Mouse (Mus musculus): Measurements from ENCODE around the gene Il1r1.
"Not testable (repeated sequence)": the region's sequence is repeated elsewhere in the genome, so short reads cannot be mapped to it uniquely, and the experiment has no call there.

Gene Il1r1

DNA sequence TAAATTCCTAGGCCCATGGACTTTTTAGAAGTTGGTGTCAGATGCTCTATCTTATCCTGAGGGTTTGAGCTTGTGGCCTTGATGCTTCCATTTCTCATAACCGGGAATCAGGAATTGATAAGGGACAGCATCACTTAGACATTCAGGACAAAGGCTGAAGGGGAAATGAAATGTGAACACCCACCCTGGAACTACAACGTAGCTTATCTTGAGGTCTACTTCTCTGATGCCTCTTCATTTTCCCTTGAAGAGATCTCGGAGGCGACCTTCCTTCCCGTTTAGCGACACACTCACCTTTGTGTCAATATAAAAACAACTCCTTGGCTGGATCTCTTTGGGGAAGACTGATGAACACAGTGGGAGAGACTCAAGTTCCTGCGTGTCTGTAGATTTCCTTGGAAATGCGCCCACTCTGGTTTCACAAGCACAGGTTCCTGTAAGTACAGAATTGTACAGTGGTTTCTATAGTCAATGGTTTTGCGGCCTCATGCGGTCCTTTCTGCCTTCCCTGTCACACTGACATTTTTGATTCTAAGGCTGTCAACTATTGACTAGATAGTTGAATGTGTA, 46.7 kb downstream of the Il1r1 start:
- DNase-seq (ENCODE audit: low spot score), result no peak

- DNase-seq (ENCODE audit: low spot score), result no peak
Observed at GRCm38 (mm10) chr1:40272204-40272603, 47.3 kb downstream of the Il1r1 start.

DNA sequence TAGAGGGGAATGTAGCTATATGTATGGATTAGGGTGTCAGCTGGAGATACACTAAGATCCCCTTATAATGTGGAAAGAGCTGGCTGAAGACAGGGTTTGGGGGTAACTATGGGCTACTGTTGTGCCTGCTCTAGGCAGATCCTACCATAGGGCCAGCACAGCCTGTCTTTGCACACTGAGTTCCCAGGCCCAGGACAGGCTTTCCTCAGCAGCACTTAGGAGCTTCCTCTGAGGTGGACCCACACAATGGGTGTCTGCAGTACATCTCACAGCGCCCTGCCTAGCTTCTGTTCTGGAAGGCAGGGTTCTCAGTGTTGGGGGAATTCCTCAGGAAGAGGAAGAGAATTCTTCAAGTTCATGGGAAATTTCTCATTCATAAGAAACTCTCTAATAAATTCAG, 48.6 kb downstream of the Il1r1 start:
- DNase-seq (ENCODE audit: low spot score), result no peak

GRCm38 (mm10) chr1:40275285-40276013, 50.6 kb downstream of the Il1r1 start:
- DNase-seq (ENCODE audit: low spot score), result no peak

DNA sequence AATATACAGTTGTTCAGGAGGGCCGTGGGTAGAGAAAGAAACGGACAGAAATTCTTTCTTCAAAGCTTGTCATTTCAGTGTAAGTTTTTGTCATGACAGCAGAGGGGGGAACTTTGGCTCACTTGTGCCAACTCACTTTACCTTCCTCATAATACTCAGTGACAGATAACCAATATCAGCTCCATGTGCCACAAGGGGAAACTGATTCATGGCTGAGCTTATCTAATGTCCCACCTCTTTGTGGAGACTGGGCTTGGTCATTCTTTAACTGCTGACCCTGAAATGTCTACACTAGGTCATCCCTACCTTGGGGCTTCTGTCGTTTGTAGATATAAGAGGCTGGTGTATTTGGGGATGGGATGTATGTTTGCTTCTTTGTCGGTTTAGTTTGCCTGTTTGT, 53.1 kb downstream of the Il1r1 start:
- DNase-seq (ENCODE audit: low spot score), result no peak

GRCm38 (mm10) chr1:40278720-40279119, 53.8 kb downstream of the Il1r1 start:
- no peak for DNase-seq (ENCODE audit: low spot score)

- DNase-seq (ENCODE audit: low spot score), result no peak
Observed at GRCm38 (mm10) chr1:40279182-40279743, 54.4 kb downstream of the Il1r1 start.

- no peak for DNase-seq (ENCODE audit: low spot score)
Observed at GRCm38 (mm10) chr1:40281950-40282349, 57.1 kb downstream of the Il1r1 start.

DNA sequence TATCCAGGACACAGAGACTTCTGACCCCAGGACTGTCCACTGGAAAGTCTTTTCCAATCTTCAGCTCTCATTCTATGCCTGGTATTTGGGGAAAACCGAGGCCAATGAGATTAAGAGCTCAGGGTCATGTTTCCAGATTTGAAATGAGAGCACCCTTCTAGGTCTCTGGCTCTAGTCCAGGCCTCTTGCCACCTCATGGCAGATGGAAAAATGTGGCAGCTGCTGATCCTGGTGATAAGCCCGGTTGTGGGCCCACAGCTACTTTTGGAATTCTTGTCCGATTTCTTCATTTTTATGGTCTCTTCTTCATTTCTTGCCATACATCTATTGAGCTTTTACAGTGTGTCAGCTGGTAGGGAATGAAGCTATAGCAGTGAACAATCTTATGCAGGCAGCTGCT, 57.5 kb downstream of the Il1r1 start:
- no peak for DNase-seq (ENCODE audit: low spot score)

DNA sequence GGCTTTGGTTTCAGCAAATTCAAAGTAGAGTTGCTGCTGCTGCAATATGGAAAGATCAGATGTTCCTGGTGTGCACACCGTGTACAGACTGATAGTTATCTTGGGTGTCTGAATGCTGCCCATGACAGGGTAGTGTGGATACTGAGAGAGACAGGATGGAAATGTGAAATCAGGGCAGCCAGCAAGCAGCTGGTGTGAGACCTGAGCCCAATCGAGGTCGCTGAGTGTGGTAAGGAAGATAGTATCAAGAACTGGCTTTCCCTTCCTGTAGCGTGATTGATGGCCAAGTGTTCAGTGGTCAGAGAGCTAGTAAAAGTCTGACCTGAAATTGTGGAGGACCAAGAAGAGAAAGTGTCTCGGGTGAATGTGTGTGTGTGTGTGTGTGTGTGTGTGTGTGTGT, 59.1 kb downstream of the Il1r1 start:
- DNase-seq (ENCODE audit: low spot score), result no peak

DNA sequence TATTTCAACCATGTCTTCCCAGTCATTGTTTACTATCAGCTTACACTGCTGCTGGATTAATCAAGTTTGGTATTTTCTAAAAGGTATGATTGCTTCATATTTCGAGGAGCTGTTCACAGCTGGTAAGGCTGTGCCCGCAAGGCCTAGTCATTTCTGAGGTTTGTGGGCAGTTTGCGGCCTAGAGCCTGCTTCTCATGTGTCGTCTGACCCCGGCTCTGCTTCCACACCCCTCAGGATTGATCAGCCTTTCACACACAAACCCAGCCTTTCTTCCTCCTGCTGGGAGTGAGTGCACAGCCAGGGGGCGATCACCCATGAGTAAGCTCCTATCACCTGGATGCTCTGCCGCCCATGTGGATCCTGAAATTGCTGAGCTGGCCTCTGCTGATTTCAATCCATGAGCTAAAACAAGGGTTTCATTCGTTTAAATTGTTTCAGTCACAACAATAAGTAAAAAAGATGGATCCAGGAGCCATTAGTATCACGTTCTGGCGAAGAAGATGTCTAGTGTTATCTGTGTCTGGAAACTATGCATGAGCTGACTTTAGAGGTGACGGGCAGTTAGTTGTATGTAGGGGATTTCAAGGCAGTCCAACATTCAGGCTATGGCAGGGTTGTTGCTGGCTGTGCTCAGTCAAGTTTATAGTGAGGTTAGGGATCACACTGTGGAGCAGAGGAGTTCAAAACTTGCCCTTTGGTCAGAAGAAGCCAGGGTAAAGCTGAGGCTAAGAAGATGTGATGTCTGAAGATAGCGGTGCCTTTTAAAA, 65.8 kb downstream of the Il1r1 start:
- DNase-seq (ENCODE audit: low spot score), result no peak

DNA sequence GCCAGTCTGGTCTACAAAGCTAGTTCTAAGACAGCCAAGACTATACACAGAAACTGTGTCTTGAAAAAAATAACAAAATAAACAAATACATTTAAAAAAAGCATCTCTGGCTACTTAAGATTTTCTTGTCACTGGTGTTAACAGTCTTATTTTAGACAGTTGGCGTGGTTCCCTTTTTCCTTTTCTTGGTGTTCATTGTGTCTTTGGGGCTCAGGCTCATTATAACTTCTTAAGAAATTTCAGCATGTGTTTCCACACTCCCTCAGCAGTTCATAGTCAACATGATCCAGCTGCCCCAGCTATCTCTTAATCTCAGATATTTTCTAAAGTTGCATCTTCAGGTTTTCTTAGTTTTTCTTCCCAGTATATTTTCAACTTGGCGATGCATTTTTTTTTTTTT, 67.4 kb downstream of the Il1r1 start:
- DNase-seq (ENCODE audit: low spot score), result no peak

DNA sequence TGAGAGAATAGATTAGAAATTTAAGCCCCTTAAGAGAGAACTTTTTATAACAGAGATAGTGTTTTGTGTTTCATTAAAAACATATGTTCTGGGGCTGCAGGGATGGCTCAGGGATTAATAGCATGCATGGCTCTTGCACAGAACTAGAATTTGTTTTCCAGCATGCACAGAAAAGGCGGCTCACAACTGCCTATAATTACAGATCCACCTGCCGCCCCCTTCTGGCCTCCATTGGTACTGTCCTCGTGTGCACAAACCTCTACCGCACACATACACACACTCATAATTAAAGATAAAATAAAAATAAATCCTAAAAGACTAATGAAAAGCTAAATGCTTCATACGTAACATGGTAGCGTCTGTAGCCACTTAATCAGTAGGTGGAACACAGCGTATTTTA, 69.0 kb downstream of the Il1r1 start:
- DNase-seq (ENCODE audit: low spot score), result no peak

DNA sequence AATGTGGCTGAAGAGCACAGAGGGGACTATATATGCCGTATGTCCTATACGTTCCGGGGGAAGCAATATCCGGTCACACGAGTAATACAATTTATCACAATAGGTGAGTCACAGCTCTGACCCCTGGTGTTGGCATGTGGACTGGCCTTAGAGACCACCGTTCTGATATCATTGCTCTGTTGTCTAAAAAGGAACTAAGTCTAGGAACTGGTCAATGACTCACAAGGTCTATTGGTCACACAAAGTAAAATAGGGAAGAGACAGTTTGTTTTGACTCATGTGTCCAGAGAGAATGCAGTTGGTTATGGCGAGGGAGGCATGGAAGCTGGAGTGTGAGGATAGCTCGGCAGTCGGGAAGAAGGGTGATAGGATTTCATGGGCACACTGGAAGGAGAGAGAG, 69.9 kb downstream of the Il1r1 start:
- no peak for DNase-seq (ENCODE audit: low spot score)

- DNase-seq (ENCODE audit: low spot score), result no peak
Observed at GRCm38 (mm10) chr1:40298053-40298452, 73.2 kb downstream of the Il1r1 start.

- DNase-seq (ENCODE audit: low spot score), result no peak
Observed at GRCm38 (mm10) chr1:40303179-40303866, 78.4 kb downstream of the Il1r1 start.

DNA sequence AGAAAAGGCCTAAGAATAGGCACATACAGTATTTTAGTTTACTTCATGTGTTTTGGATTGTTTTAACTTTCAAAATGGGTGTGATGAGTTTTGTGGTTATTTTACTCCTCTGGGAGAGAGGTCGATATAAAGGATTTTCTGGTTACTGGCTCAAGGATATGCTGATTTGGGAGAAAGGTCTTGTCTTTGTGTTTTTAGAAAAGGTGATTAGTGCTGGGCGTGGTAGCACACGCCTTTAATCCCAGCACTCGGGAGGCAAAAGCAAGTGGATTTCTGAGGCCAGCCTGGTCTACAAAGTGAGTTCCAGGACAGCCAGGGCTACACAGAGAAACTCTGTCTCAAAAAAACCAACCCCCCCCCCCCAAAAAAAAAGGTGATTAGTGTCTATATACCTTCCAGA, 79.4 kb downstream of the Il1r1 start:
- not testable (repeated sequence) for DNase-seq (ENCODE audit: low spot score)

- no peak for DNase-seq (ENCODE audit: low spot score)
Observed at GRCm38 (mm10) chr1:40306111-40306510, 81.2 kb downstream of the Il1r1 start.

DNA sequence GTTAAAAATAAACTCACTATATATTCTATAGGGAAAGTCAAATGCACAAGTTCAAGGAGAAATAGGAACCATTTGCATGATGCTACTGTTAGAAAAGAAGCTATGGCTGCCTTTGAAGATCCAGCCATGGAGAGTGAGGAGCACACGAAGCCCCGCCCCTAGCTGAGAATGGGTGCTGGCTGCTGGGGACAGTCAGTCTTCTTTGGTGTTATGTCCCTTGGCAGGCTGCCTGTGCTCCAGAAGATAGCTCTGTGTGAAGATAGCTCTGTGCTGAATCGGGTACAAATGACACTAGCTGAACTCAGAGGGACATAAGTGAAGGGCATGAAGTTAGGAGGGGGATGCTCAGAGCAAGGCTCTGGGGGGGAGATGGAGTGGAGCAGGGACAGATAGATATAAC, 86.2 kb downstream of the Il1r1 start:
- DNase-seq (ENCODE audit: low spot score), result no peak

DNA sequence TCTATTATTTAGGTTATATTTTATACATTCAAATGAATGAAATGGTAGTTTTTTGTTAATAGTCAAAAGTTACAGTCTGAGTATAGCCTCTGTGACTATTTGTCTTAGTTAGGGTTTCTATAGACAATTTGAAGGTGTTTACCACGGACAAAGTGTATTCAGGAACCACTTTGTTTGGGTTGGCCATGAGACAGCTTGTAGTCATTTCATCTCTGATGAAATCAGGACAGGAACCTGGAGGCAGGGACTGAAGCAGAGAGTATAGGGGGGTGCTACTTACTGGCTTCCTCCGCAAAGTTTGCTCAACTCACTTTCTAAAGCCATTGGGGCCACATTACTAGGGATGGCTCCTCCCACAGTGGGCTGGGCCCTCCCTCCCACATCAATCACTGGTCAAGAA, 86.7 kb downstream of the Il1r1 start:
- DNase-seq (ENCODE audit: low spot score), result no peak

GRCm38 (mm10) chr1:40314016-40314415, 89.1 kb downstream of the Il1r1 start:
- no peak for DNase-seq (ENCODE audit: low spot score)

- DNase-seq (ENCODE audit: low spot score), result no peak
Observed at GRCm38 (mm10) chr1:40317657-40318056, 92.8 kb downstream of the Il1r1 start.
